Mouse (Mus musculus) C2C12 (cell line): Measurements from ENCODE around the gene Stxbp2.

Experiments
- CTCF ChIP-seq: IDR thresholded peaks from one replicate; pipeline ENCODE4 v1.5.1; 2011; ENCODE audit not compliant: control insufficient read depth, insufficient read depth, insufficient read length
- MAX ChIP-seq: IDR thresholded peaks from one replicate; pipeline ENCODE4 v1.6.1; 2011; ENCODE audit warnings: mild to moderate bottlenecking, control low read depth

DNA sequence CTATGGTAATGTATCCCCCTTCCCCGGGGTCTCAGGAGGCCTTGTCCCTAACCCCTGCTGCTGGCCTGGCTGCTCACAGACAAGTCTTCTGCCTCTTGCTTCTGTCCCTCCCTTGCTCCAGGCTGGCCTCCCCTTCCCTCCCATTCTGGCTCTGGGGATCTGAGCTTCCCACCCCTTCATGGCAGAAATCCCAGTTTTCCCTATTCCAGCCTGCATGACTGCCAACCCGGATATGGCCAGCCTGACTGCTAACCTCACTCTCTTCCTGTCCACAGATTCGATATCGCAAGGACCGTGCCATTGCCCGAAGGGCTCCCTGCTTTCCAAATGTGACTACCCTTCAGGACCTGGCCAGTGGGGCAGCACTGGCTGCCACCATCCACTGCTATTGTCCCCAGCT is 30.4 kb upstream of the Stxbp2 start:
- TF ChIP-seq MAX: no peak
- no peak for TF ChIP-seq CTCF
